8 mouse cellular contexts compared by ENCODE assay signal in genomic region chr2:168767582-168767981, GRCm38 (mm10). TPM values are rescaled to one million over a fixed set of nuclear protein-coding genes. Genes with fewer than 3 reads are reported as not detected.
DNase-seq lines count a peak whose midpoint lies in the region; ATAC-seq and TF ChIP-seq lines count a peak whose summit lies in the region.

TSS of gene Sall4 (minus strand) at chr2:168767943.

- peaks cover 2% of the 10 kb centered on the region; the same call in 1 of the 2 replicates for H3K27me3 ChIP-seq in testis, adult 2 months (ENCODE audit: control insufficient read depth, insufficient read depth, low read length)
- H3K27me3 ChIP-seq in liver, embryonic 14.5 days (ENCODE audit: control insufficient read depth, insufficient read depth, low read length), result peaks cover 58% of the 10 kb centered on the region

- WGBS in liver, embryonic 14.5 days (ENCODE audit: insufficient replicate concordance), result 7% methylated on average over 10 of the region's 10 CpGs

- no peak for ATAC-seq in liver, embryonic 14.5 days (ENCODE audit: insufficient read depth)

- TF ChIP-seq POLR2A in testis, adult 2 months (IDR thresholded peaks at IDR 0.05; ENCODE audit: control insufficient read depth, low read depth, low read length), result no peak

- DNase-seq in gastrocnemius, adult 2 months, result no peak
- no peak for DNase-seq in gastrocnemius, postnatal 25 days
- DNase-seq in testis, postnatal 14 days (ENCODE audit: low spot score), result no peak
- no peak for DNase-seq in liver, embryonic 14.5 days (ENCODE audit: low read depth in 3 of 3, low spot score in 3 of 3)
- DNase-seq in spleen, postnatal 14 days (ENCODE audit: low spot score in 2 of 2), result no peak
- DNase-seq in layer of hippocampus, adult 11-12 months (ENCODE audit: low spot score), result no peak
- DNase-seq in thymus, postnatal 4 days, result no peak

- peaks cover 2% of the 10 kb centered on the region for H3K4me1 ChIP-seq in testis, adult 2 months (ENCODE audit: control insufficient read depth, insufficient read depth, low read length)
- H3K4me1 ChIP-seq in liver, embryonic 14.5 days (replicated peaks; ENCODE audit: control insufficient read depth in 2 of 2, insufficient read depth in 2 of 2, low read length in 1 of 2), result no peaks in the 10 kb centered on the region

- H3K9me3 ChIP-seq in liver, embryonic 14.5 days (ENCODE audit: control insufficient read depth, low read length), result no peaks in the 10 kb centered on the region

- peak within 1 kb of the TSS; percentile 91 for H3K27ac ChIP-seq in gastrocnemius, adult 2 months
- H3K27ac ChIP-seq in testis, adult 2 months (ENCODE audit: control insufficient read depth, insufficient read depth, low read depth, low read length), result no peak within 1 kb of the TSS
- no peak within 1 kb of the TSS for H3K27ac ChIP-seq in liver, embryonic 14.5 days

- no peaks in the 10 kb centered on the region for H3K36me3 ChIP-seq in testis, adult 2 months (ENCODE audit: control insufficient read depth, insufficient read depth, low read length)
- H3K36me3 ChIP-seq in liver, embryonic 14.5 days (replicated peaks; ENCODE audit: control insufficient read depth, insufficient read depth, low read depth), result no peaks in the 10 kb centered on the region

- peak within 1 kb of the TSS; percentile 22 for H3K4me2 ChIP-seq in liver, embryonic 14.5 days (ENCODE audit: low read depth)

- H3K9ac ChIP-seq in liver, embryonic 14.5 days (replicated peaks), result no peak within 1 kb of the TSS

- intact Hi-C loops in gastrocnemius, adult 2 months (cut with DNase I), result loop anchor here (10.0 kb wide), 1 partner anchor 97 kb away; no protein-coding TSS in a partner anchor

- no peak for TF ChIP-seq EP300 in liver, embryonic 14.5 days (IDR thresholded peaks at IDR 0.05; ENCODE audit: low read depth)

- no peak for TF ChIP-seq CTCF in gastrocnemius, adult 2 months (IDR thresholded peaks at IDR 0.05)
- no peak for TF ChIP-seq CTCF in testis, adult 2 months (IDR thresholded peaks at IDR 0.05; ENCODE audit: control insufficient read depth, insufficient read depth, insufficient replicate concordance, low read depth, low read length)
- no peak for TF ChIP-seq CTCF in liver, embryonic 14.5 days (IDR thresholded peaks at IDR 0.05; ENCODE audit: low read depth)

- H3K4me3 ChIP-seq in gastrocnemius, adult 2 months, result peak within 1 kb of the TSS; percentile 79
- peak within 1 kb of the TSS; percentile 51; the same call in 1 of the 2 replicates for H3K4me3 ChIP-seq in testis, adult 2 months (ENCODE audit: control insufficient read depth, low read depth, low read length)
- H3K4me3 ChIP-seq in liver, embryonic 14.5 days (ENCODE audit: insufficient read depth in 1 of 2, low read depth in 2 of 2, low read length in 2 of 2), result peak within 1 kb of the TSS; percentile 50 to 53

RNA-seq across cellular contexts. Expression of gene Sall4, which starts in this region (rescaled TPM):
- total RNA-seq in gastrocnemius, adult 2 months (2021), result 1 to 10 TPM; 1.6 to 2.4 TPM
- 1 to 10 TPM; 1.2 to 2.2 TPM for total RNA-seq in gastrocnemius, postnatal 25 days (2021)
- polyA plus RNA-seq in testis, adult 2 months (2012; rRNA removed), result 1.6 and 1.8 TPM in 2 replicates
- 1.9 TPM in 2 replicates for polyA plus RNA-seq in liver, embryonic 14.5 days (2012; rRNA removed)
- 3.9 and 4.9 TPM in 2 replicates for polyA plus RNA-seq in liver, embryonic 14.5 days (2014; fragmentation: Nextera tagmentation; extraction: Ambion mirVana)
